Mouse (Mus musculus) midbrain, embryonic 14.5 days (tissue): ENCODE measurements around the gene Dnmbp. TPM values are rescaled to one million over a fixed set of nuclear protein-coding genes. Genes with fewer than 3 reads are reported as not detected.

Experiments used
- polyA plus RNA-seq: library from polyadenylated mRNA; unstranded; fragments of >200 nt; fragmentation: Nextera tagmentation; extraction: Ambion mirVana; gene quantifications from 2 replicates; pipeline ENCODE4 v1.2.1, GENCODE M21; 2014

Dnmbp gene
- polyA plus RNA-seq, 1 experiment from 2014 or later, result 8.6 TPM

Other genes with a start within 250 kb of the Dnmbp start
- 7.6 and 10.6 TPM in 2 replicates for gene Cutc, start 187.2 kb downstream of the Dnmbp start, polyA plus RNA-seq
- gene Cox15, start 187.2 kb downstream of the Dnmbp start, polyA plus RNA-seq, result 8.4 and 10.6 TPM in 2 replicates
- gene Abcc2, start 158.0 kb downstream of the Dnmbp start, polyA plus RNA-seq, result not detected in 2 replicates
- gene Cpn1, start 46.4 kb upstream of the Dnmbp start, polyA plus RNA-seq, result 0.12 and 0.19 TPM in 2 replicates
- gene Cyp2c23, start 89.0 kb upstream of the Dnmbp start, polyA plus RNA-seq, result not detected in 2 replicates
- 15.1 and 16.3 TPM in 2 replicates for gene Erlin1, start 129.6 kb upstream of the Dnmbp start, polyA plus RNA-seq
- gene Chuk, start 167.3 kb upstream of the Dnmbp start, polyA plus RNA-seq, result 59.2 and 60.1 TPM in 2 replicates
- 31.2 and 38.4 TPM in 2 replicates for gene Cwf19l1, start 195.7 kb upstream of the Dnmbp start, polyA plus RNA-seq
- 166 and 176 TPM in 2 replicates for gene Bloc1s2, start 206.3 kb upstream of the Dnmbp start, polyA plus RNA-seq